Mouse (Mus musculus) adrenal gland, adult 8-10 months (tissue): ENCODE measurements around the gene 2200002D01Rik. TPM values are rescaled to one million over a fixed set of nuclear protein-coding genes. Genes with fewer than 3 reads are reported as not detected.
"Not testable (repeated sequence)": the region's sequence is repeated elsewhere in the genome, so short reads cannot be mapped to it uniquely, and the experiment has no call there.

Experiments used
- DNase-seq: peaks from one replicate; pipeline ENCODE4 v3.0.0; 2022
- total RNA-seq, 4 experiments: library from RNA; stranded (reverse); gene quantifications; 2 replicates each; pipeline ENCODE4 v1.2.4; 2022

2200002D01Rik gene
- total RNA-seq, 4 experiments from 2014 or later, result 3.0 to 6.9 (median 3.7) TPM

DNA sequence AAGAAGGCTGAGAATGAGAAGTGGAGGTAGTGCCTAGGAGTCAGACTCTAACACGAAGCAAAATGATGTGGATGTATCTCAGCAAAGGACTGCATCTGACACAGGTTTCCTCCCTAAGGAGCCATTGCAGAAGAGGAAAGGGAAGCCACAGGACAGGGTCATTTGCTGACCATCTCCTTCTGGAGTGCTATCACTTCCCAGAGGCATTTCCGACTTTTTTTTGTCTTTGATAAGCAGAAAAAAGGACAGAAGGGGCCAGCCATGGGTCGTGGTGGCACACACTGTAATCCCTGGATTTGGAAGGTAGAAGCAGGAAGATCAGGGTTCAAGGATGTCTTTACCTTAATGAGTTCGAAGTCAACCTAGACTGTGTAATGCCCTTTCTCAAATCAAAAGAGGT lies 11.7 kb downstream of the 2200002D01Rik start:
- DNase-seq, result no peak

DNA sequence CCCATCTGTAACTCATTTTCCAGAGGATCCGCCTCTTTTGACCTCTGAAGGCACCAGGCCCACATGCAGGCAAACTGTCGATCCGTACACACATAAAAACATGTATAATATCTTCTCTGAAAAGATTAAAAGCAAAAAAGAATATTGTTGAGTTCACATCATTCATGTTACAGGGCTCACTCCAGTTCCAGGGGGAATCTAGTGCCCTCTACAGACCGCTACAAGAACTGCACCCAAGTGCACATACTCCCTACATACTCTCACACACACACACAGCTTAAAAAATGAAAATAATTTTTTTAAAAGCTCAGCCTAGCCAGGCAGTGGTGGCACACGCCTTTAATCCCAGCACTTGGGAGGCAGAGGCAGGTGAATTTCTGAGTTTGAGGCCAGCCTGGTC lies 13.6 kb downstream of the 2200002D01Rik start:
- DNase-seq, result no peak

DNA sequence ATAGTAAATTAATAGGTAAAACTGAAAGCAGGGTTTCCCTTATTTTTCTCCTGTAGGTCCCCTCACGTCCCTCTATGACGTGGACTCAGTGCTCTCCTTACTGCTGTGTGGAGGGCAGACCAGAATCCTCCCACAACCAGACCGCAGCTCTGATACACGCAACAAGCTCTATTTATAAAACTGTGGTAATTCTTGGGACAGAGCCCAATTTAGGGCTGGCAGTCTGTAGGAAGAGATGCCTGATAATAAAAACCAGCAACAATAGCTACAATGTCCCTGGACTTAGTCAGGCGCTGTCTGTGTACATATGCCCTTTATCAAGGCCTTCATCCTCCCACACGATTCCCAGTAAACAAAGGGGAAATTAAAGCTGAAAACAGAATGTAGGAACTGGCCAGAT lies 14.5 kb downstream of the 2200002D01Rik start:
- DNase-seq, result no peak

DNA sequence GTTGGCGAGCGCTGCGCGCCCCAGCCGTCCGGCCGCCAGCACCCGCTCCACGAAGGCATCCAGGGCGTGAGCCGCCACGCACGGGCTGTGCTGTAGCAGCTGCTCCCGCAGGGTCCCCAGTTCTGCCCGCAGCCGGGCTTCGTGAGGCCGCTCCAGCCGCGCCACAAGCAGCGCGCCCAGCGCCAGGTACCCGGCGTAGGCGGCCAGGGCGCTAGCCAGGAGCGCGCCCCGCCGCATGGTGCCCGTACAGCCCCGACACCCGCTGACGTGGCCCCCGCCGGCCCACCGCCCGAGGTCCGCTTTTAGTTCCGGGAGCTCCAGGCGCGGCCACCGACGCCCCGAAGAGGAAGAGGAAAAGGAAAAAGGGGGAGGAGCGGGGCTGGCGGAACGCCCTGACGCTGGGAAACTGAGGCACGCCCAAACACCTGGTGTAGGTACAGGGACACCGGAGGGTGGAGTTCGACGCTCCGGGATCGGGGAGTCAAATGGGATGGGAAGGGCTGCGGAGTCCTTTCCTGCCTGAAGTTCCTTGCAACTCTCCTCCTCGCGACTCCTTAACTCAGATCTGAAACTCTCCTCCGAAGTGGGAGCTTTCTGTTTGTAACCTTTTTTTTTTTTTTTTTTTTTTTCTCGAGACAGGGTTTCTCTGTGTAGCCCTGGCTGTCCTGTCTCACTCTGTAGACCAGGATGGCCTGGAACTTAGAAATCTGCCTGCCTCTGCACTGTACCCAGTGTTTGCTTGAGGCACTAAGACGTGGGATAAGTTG lies 15.8 kb downstream of the 2200002D01Rik start, which contains the start of gene Kcnk6:
TSS of gene Kcnk6 (minus strand) at position 269 of the 767 bp plus-strand sequence.
- DNase-seq, result no peak

DNA sequence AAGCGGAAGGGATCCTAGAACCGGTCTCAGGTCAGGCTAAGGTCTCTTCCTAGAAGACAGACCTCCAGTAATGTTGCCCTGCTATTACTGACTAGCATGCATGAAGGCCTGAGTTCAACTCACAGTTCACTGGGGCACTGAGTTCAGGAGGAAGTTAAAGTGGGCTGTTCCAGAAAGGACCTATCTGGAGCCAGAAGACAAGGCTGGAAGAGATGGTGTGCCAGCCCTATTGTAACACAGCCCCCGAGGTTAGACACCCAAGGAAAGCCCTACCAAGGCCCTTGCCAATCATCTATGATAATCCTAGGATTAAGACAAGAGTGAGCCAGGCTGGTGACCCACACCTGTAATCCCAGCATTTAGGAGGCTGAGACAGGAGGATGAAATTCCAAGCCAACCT lies 16.7 kb downstream of the 2200002D01Rik start:
- no peak for DNase-seq

DNA sequence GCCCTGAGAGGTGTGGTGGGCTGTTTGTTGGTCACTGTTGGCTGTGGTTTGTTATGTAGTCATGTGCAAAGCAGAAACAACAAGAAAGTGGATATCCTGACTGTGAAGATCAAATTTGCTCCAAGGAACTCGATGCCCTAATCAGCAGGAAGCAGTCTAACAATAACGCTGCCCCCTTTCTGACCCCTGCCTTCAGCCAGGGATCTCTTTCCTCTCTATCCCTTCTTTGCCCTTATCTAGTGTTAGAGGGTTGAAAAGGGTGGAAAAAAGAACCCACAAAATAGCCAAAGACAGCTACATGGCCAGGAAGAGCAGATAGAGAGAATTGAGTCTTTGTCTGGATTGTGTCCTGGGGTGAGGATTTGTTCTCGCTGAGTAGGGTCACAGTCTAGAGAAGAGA lies 17.7 kb downstream of the 2200002D01Rik start:
- DNase-seq, result no peak

DNA sequence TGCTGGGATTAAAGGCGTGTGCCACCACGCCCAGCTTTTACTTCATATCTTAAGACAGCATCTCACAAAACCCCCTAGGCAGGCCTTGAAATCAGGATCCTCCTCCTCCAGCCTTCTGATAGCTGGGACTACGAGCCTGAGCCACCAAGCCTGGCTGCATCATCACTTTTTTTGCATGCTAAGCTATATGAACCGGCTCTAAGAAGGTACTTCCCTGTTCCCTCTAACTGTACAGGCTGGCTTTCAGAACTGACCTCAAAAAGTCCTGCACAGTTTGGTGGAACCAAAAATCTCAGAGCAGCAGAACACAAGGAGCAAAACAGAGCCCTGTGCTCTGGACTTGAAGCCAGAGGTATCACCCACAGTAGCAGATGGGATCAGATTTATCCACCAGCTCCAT lies 20.1 kb downstream of the 2200002D01Rik start:
- DNase-seq, result no peak

DNA sequence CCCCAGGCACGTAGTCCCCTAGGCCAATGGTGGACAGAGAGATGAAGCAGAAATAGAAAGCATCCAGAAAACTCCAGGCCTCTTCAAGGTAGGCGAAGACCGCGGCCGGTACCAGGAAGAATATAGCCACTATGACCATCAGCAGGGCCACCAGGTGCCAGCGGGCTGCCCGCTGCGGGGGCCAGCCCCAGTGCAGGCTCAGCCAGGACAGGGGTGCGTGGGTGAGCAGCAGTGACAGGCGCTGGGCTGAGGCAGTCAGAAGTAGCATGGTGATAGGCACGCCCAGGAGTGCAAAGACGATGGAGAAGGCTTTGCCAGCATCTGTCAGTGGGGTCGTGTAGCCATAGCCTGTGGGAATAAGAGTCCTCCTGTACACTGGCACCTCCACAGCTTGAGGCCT lies 22.7 kb downstream of the 2200002D01Rik start:
- no peak for DNase-seq

DNA sequence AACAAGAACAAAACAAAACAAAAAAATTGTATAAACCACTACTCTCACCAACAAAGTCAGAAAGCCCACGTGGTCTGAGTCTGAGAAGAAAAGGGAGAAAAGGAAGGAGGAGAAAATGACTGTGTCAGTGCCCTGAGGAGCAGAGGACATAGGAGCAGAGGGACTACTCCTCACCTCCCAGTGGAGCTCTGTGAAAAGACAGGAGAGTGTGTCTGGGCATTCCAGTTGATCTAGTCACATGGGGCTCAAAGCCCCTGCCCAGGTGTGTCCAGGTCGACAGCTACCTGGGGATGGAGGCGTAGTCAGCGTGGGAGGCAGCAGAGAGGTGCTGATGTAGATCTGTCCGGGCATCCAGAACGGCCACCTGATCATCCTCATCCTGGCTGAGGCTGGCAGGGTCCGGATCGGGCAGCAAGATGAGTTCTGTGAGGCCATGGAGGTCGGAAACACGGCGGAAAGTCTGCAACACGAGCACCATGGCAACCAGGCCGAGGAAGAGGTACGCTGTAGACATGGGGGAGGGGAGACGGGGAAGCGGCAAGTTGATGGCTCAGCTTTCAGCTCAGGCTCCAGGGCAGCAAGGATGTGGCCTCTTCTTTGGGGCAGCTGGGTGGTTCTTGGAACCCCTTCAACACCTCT lies 23.4 kb downstream of the 2200002D01Rik start:
- DNase-seq, result no peak

DNA sequence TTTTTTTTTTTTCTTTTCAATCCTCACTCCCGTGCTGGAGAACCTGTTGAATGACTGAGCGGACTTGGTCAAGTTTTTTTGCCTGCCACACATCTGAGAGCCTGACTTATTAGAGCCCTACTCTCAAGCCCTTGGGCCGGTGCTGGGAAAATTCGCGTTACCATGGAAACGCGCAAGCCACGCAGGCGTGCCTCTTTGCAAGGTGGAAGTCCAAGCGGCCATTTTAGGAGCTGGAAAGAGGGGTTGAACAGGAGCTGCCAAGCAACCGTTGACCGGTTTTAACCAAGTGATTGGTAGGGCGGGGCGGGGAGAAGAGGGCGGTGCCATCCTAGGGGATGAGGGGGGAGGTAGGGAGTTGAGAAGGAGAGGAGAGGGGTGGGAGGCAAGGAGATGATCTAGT lies 33.4 kb downstream of the 2200002D01Rik start:
- no peak for DNase-seq

DNA sequence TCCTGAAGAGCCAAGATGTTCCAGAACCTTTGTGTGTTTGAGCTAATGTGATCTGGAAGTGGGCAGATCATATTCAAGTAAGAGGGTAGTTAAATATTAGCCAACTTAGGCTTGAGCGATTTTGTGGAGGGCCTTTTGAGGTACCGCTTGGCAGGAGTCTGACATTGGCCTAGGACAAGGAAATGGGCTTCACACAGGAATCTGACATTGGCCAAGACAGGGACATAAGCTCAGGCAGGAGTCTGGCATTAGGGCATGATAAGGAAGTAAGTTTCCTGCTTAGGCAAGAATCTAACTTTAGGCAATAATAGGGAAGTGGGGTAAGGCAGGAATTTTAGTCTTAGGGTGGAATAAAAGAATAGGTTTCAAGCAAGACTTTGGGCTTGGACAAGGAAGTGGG lies 34.0 kb downstream of the 2200002D01Rik start:
- no peak for DNase-seq

DNA sequence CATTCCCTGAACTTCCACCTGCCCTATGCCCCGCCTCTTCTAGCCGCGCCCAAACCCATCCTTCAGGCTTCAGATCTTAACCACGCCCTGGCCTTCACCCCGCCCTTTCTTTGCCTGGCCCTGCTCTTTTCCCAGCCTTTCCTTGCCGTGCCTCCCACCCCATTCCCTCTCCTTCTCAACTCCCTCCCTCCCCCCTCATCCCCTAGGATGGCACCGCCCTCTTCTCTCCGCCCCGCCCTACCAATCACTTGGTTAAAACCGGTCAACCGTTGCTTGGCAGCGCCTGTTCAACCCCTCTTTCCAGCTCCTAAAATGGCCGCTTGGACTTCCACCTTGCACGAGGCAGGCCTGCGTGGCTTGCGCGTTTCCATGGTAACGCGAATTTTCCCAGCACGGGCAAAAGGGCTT lies 34.6 kb downstream of the 2200002D01Rik start, which contains the start of gene Catsperg1:
TSS of gene Catsperg1 (minus strand) at position 361 of the 408 bp plus-strand sequence.
- DNase-seq, result no peak

DNA sequence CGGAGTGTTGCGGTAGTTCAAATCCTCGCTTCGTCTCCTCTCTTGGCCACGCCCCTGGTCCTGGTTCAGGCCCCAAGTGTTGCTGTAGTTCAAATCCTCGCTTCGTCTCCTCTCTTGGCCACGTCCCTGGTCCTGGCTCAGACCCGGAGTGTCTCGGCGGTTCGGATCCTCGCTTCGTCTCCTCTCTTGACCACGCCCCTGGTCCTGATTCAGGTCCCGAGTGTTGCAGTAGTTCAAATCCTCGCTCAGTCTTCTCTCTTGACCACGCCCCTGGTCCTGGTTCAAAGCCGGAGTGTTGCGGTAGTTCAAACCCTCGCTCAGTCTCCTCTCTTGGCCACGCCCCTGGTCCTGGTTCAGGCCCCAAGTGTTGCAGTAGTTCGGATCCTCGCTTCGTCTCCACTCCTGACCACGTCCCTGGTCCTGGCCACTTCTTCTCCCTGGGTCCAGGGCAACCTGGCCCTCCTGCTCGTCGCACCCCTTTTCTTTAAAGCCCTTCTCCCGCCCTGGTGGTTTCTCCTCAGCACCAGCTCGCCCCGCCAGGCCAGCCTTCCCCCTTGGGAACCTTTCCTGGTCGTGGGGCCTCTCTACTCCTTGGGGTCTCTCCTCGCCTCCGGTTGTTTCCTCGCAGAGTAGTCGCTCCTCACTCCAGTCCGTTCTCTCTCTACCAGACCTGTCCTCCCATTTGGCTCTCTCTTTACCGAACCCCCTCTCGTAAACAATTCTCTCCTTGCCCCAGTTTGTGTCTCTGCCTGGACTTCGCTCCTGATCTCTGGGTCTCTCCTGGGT lies 35.3 kb downstream of the 2200002D01Rik start:
- not testable (repeated sequence) for DNase-seq

DNA sequence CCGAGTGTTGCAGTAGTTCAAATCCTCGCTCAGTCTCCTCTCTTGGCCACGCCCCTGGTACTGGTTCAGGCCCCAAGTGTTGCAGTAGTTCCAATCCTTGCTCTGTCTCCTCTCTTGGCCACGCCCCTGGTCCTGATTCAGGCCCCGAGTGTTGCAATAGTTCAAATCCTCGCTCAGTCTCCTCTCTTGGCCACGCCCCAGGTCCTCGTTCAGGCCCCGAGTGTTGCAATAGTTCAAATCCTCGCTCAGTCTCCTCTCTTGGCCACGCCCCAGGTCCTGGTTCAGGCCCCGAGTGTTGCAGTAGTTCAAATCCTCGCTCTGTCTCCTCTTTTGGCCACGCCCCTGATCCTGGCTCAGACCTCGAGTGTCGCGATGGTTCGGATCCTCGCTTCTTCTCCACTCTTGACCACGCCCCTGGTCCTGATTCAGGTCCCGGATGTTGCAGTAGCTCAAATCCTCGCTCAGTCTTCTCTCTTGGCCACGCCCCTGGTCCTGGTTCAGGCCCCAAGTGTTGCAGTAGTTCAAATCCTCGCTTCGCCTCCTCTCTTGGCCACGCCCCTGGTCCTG lies 36.0 kb downstream of the 2200002D01Rik start:
- DNase-seq, result no peak

DNA sequence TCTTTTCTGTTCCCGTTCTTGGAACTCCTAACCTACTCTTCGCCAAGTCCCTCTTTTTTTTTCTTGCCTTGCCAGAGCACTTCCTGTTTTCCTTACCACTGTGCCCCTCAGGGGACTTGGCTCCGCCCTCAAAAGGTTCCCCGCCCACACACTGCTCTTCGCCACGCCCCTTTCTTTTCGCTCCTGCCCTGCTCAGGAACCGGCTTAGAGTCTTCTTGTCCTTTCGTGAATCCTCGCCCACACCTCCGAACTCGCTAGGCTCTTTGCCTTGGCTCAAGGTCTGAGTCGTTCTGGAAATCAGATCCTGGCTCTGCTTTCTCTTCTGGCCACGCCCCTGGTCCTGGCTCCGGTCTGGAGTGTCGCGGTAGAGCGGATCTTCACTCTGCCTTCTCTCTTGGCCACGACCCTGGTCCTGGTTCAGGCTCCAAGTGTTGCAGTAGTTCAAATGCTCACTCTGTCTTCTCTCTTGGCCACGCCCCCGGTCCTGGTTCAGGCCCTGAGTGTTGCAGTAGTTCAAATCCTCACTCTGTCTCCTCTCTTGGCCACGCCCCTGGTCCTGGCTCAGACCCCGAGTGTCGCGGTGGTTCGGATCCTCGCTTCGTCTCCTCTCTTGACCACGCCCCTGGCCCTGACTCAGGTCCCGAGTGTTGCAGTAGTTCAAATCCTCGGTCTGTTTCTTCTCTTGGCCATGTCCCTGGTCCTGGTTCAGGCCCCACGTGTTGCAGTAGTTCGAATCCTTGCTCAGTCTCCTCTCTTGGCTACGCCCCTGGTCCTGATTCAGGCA lies 36.7 kb downstream of the 2200002D01Rik start:
- DNase-seq, result peak; percentile 84

DNA sequence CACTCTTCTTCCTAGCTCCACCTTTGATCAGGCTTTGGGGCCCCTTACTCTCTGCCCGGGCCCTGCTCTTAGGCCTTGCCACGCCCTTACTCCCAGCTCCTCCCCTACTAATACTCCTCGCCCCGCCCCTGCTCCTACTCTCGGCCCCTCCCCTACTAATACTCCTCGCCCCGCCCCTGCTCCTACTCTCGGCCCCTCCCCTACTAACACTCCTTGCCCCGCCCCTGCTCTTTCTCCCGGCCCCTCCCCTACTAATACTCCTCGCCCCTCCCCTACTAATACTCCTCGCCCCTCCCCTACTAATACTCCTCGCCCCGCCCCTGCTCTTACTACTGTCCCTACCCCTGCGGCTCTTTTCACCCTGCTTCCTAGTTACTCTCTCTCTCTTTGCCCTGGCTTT lies 37.3 kb downstream of the 2200002D01Rik start:
- DNase-seq, result not testable (repeated sequence)

DNA sequence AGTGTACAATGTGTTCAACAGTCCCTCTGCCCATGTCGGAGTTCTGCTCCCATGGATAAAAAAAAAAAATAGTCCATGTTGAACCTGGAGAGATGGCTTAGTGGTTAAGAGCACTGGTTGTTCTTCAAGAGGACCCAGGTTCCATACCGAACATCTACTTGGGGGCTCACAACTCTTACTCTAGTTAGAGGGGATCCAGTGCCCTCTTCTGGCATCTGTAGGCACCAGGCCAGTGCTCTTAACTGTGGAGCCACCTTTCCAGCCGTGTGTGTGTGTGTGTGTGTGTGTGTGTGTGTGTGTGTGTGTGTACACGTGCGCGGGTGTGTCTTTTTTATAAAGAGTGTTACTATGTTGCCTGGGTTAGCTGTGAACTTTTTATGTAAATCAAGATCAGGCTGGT lies 45.7 kb downstream of the 2200002D01Rik start:
- no peak for DNase-seq

Other genes with a start within 250 kb of the 2200002D01Rik start
- gene Ryr1, start 123.3 kb downstream of the 2200002D01Rik start, total RNA-seq, result under 1 TPM; 0.17 to 0.25 (median 0.22) TPM
- 1 to 10 TPM; 1.3 to 1.6 (median 1.4) TPM for gene Rasgrp4, start 113.6 kb downstream of the 2200002D01Rik start, total RNA-seq
- 10 to 100 TPM; 10.1 to 19.9 (median 14.7) TPM for gene Fam98c, start 92.2 kb downstream of the 2200002D01Rik start, total RNA-seq
- gene Ggn, start 78.3 kb downstream of the 2200002D01Rik start, total RNA-seq, result 1 to 10 TPM; 1.2 to 2.1 (median 1.7) TPM
- gene Spred3, start 78.1 kb downstream of the 2200002D01Rik start, total RNA-seq, result 10 to 100 TPM in 2 of 4 experiments, 1 to 10 TPM in 2; 6.6 to 19.2 (median 12.7) TPM
- 100 to 1,000 TPM; 167 to 191 (median 174) TPM for gene Psmd8, start 67.8 kb downstream of the 2200002D01Rik start, total RNA-seq
- 1 to 10 TPM in 1 of 4 experiments, under 1 TPM in 3; 0.73 to 1.6 (median 0.82) TPM for gene Catsperg1, start 34.4 kb downstream of the 2200002D01Rik start, total RNA-seq
- gene Kcnk6, start 16.0 kb downstream of the 2200002D01Rik start, total RNA-seq, result 1 to 10 TPM; 1.2 to 2.6 (median 1.8) TPM
- gene Yif1b, start 10.1 kb downstream of the 2200002D01Rik start, total RNA-seq, result 10 to 100 TPM; 42.7 to 50.6 (median 44.6) TPM
- 100 to 1,000 TPM in 2 of 4 experiments, 10 to 100 TPM in 2; 75.9 to 116 (median 96.8) TPM for gene Spint2, start 33.4 kb upstream of the 2200002D01Rik start, total RNA-seq
- 1 to 10 TPM; 4.8 to 8.0 (median 5.5) TPM for gene Ppp1r14a, start 40.8 kb upstream of the 2200002D01Rik start, total RNA-seq
- 1 to 10 TPM; 2.6 to 6.1 (median 4.0) TPM for gene Dpf1, start 55.5 kb upstream of the 2200002D01Rik start, total RNA-seq